Mouse (Mus musculus) myocyte (in vitro differentiated cells): Measurements from ENCODE around the gene Rcc1. TPM values are rescaled to one million over a fixed set of nuclear protein-coding genes. Genes with fewer than 3 reads are reported as not detected.
A peak's percentile ranks its signal among the peaks of the same experiment; 100 is the strongest.

Experiments used
- H3K27me3 ChIP-seq: one replicate; pipeline ENCODE4 v1.6.1; 2011; ENCODE audit not compliant: control insufficient read depth, insufficient read depth, insufficient read length
- H3K36me3 ChIP-seq: one replicate; pipeline ENCODE4 v1.6.1; 2011; ENCODE audit not compliant: control insufficient read depth, insufficient read depth
- H3K4me2 ChIP-seq: one replicate; pipeline ENCODE4 v1.6.1; 2011; ENCODE audit warnings: low read depth, control low read depth
- H3K4me3 ChIP-seq: one replicate; pipeline ENCODE4 v1.5.1; 2011; ENCODE audit warnings: mild to moderate bottlenecking, control low read depth, moderate library complexity
- H3K79me2 ChIP-seq: one replicate; pipeline ENCODE4 v1.6.1; 2011; ENCODE audit not compliant: control insufficient read depth, insufficient read depth
- H3ac ChIP-seq: one replicate; pipeline ENCODE4 v1.6.1; 2011; ENCODE audit not compliant: control insufficient read depth, insufficient read length
- CEBPB ChIP-seq: IDR thresholded peaks from 2 replicates; pipeline ENCODE4 v1.6.1; 2011; ENCODE audit warnings: mild to moderate bottlenecking, moderate library complexity; ENCODE audit not compliant: poor library complexity, insufficient read depth, severe bottlenecking
- E2F4 ChIP-seq: IDR thresholded peaks from one replicate; pipeline ENCODE4 v1.6.1; 2011; ENCODE audit warnings: mild to moderate bottlenecking, control low read depth, moderate library complexity; ENCODE audit not compliant: insufficient read depth
- MAX ChIP-seq: IDR thresholded peaks from one replicate; pipeline ENCODE4 v1.6.1; 2011; ENCODE audit warnings: low read depth, mild to moderate bottlenecking, control low read depth
- MYOD1 ChIP-seq, 3 experiments: IDR thresholded peaks; one replicate each; pipeline ENCODE4 v1.6.1; 2011; ENCODE audit warnings: control low read depth in 2 of 3, low read depth in 2 of 3, mild to moderate bottlenecking in 2 of 3, moderate library complexity in 1 of 3; ENCODE audit not compliant: insufficient read length in 2 of 3, control insufficient read depth in 1 of 3
- MYOG ChIP-seq, 3 experiments: IDR thresholded peaks; one replicate each; pipeline ENCODE4 v1.6.1; 2011; ENCODE audit warnings: control low read depth in 2 of 3, low read depth in 2 of 3, mild to moderate bottlenecking in 2 of 3; ENCODE audit not compliant: insufficient read length in 2 of 3, control insufficient read depth in 1 of 3, insufficient read depth in 1 of 3
- POLR2A ChIP-seq: IDR thresholded peaks from one replicate; pipeline ENCODE4 v1.6.1; 2011; ENCODE audit warnings: low read depth, mild to moderate bottlenecking, control low read depth, moderate library complexity; ENCODE audit not compliant: insufficient read length
- POLR2AphosphoS2 ChIP-seq: IDR thresholded peaks from one replicate; pipeline ENCODE4 v1.6.1; 2011; ENCODE audit warnings: low read depth, control low read depth; ENCODE audit not compliant: insufficient read length
- REST ChIP-seq: IDR thresholded peaks from one replicate; pipeline ENCODE4 v1.6.1; 2011; ENCODE audit warnings: mild to moderate bottlenecking, control low read depth, moderate library complexity; ENCODE audit not compliant: insufficient read depth, insufficient read length
- SRF ChIP-seq: IDR thresholded peaks from one replicate; pipeline ENCODE4 v1.6.1; 2011; ENCODE audit warnings: low read depth; ENCODE audit not compliant: control insufficient read depth, insufficient read length
- TCF12 ChIP-seq: IDR thresholded peaks from one replicate; pipeline ENCODE4 v1.6.1; 2011; ENCODE audit warnings: mild to moderate bottlenecking, control low read depth; ENCODE audit not compliant: poor library complexity, insufficient read depth, severe bottlenecking
- TCF3 ChIP-seq: IDR thresholded peaks from one replicate; pipeline ENCODE4 v1.6.1; 2011; ENCODE audit warnings: low read depth, control low read depth; ENCODE audit not compliant: insufficient read length
- USF1 ChIP-seq: IDR thresholded peaks from one replicate; pipeline ENCODE4 v1.6.1; 2011; ENCODE audit warnings: low read depth, mild to moderate bottlenecking, control low read depth, moderate library complexity
- polyA plus RNA-seq: library from polyadenylated mRNA; unstranded; fragments of >200 nt; fragmentation: generic; extraction: Trizol; gene quantifications from one replicate; pipeline ENCODE4 v1.2.1, GENCODE M21; 2012; ENCODE audit warnings: missing spikeins

The Rcc1 gene
- polyA plus RNA-seq, 1 experiment = 33.2 TPM

GRCm38 (mm10) chr4:132369953-132370750 is 16.7 kb upstream of the Rcc1 start:
- Histone ChIP-seq H3K4me3 (no peak overlapping the region), H3ac (no peak overlapping the region), H3K36me3 (peaks cover 71% of the 10 kb centered on the region), H3K27me3 (no peaks in the 10 kb centered on the region), H3K79me2 (no peaks in the 10 kb centered on the region), H3K4me2 (no peak overlapping the region)
- no peak for TF ChIP-seq USF1
- no peak for TF ChIP-seq TCF12
- no peak for TF ChIP-seq MAX
- no peak for TF ChIP-seq TCF3
- TF ChIP-seq POLR2A = no peak
- TF ChIP-seq MYOD1 (IDR thresholded peaks at IDR 0.05; ENCODE audit: control insufficient read depth in 1 of 3, insufficient read length in 2 of 3, low read depth in 2 of 3) = no peak
- TF ChIP-seq POLR2AphosphoS2 = no peak
- no peak for TF ChIP-seq REST
- TF ChIP-seq SRF = no peak
- TF ChIP-seq E2F4 = no peak
- TF ChIP-seq MYOG (IDR thresholded peaks at IDR 0.05; ENCODE audit: control insufficient read depth in 1 of 3, insufficient read depth in 1 of 3, insufficient read length in 2 of 3, low read depth in 2 of 3) = no peak
- no peak for TF ChIP-seq CEBPB

DNA sequence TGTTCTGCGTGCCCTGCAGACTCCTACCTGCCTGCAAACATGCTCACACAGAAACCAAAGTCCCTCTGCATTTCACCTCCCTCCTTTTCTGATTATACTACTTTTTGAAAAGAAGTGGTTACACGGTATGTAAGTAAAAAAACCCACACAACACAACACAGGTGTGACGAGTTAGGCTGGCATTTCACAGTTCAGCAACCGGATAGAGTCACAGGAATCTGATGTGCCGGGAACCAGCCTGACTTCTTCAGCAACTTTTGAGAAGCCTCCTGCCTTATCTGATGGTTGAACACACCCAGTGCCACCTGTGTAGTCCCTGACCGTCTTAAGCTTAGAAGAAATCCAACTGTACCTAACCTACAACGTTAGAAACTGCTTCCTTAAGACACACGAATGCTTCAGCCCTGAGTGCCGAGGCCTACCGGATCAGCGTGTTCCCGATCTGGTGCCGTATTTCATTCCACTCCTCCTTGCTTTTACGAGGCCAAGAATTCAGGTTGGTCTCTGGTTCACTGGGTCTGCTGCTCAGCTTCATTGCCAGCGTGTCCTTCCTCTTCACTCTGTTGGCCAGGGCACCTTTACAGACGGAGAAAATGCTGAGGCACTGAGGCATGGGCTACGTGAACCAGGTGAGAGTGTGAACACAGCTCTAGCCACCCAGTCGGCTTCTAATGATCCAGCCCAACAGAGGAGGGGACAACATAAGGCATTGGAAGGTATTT is 14.2 kb upstream of the Rcc1 start:
- H3K79me2 ChIP-seq = no peaks in the 10 kb centered on the region
- no peak overlapping the region for H3ac ChIP-seq
- H3K4me2 ChIP-seq = no peak overlapping the region
- H3K36me3 ChIP-seq = peaks cover 80% of the 10 kb centered on the region
- H3K4me3 ChIP-seq = no peak overlapping the region
- no peaks in the 10 kb centered on the region for H3K27me3 ChIP-seq
- TF ChIP-seq E2F4 (no peak), TCF3 (no peak), REST (no peak), MYOD1 (IDR thresholded peaks at IDR 0.05; ENCODE audit: control insufficient read depth in 1 of 3, insufficient read length in 2 of 3, low read depth in 2 of 3) (no peak), POLR2A (no peak), CEBPB (no peak), TCF12 (no peak), USF1 (no peak), SRF (no peak), MAX (no peak), POLR2AphosphoS2 (no peak), MYOG (IDR thresholded peaks at IDR 0.05; ENCODE audit: control insufficient read depth in 1 of 3, insufficient read depth in 1 of 3, insufficient read length in 2 of 3, low read depth in 2 of 3) (no peak)

DNA sequence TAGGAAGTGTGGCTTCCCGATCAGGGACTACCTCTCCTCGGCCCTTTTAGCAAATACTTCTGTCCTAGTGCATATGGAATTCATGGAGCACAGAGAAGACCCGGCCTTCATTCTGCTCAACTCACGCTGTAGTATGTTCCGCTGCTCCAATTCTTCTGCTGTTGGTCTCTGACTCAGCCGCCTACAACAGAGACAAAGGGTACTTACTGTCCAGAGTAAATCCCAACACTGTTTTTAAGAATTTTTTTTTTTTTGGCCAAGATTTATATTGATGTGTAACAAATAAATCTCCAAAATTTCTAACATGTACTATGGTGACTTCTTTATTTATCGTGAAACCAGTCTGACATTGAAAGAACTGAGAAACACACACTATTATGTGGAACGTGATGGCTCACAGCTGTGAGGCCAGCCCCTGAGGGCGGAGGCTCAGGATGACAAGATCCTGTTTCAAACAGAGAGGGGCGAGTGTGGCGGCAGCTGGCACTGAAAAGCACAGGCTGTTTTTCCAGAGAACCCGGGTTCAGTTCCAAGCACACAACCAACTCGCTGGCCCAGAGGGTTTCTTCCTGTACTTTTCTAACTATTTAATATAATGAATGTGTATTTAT is 12.2 kb upstream of the Rcc1 start:
- no peaks in the 10 kb centered on the region for H3K79me2 ChIP-seq
- TF ChIP-seq POLR2AphosphoS2 (no peak), TCF3 (no peak), MYOG (IDR thresholded peaks at IDR 0.05; ENCODE audit: control insufficient read depth in 1 of 3, insufficient read depth in 1 of 3, insufficient read length in 2 of 3, low read depth in 2 of 3) (peak in 1 of 3 experiments; percentile 76), CEBPB (no peak), USF1 (no peak), MAX (no peak), SRF (no peak), TCF12 (peak; percentile 4), E2F4 (no peak), REST (no peak), MYOD1 (IDR thresholded peaks at IDR 0.05; ENCODE audit: control insufficient read depth in 1 of 3, insufficient read length in 2 of 3, low read depth in 2 of 3) (peak in 2 of 3 experiments; percentile 34 to 58)
- H3K4me2 ChIP-seq = no peak overlapping the region
- peaks cover 79% of the 10 kb centered on the region for H3K36me3 ChIP-seq
- H3ac ChIP-seq = no peak overlapping the region
- H3K4me3 ChIP-seq = no peak overlapping the region
- H3K27me3 ChIP-seq = no peaks in the 10 kb centered on the region

DNA sequence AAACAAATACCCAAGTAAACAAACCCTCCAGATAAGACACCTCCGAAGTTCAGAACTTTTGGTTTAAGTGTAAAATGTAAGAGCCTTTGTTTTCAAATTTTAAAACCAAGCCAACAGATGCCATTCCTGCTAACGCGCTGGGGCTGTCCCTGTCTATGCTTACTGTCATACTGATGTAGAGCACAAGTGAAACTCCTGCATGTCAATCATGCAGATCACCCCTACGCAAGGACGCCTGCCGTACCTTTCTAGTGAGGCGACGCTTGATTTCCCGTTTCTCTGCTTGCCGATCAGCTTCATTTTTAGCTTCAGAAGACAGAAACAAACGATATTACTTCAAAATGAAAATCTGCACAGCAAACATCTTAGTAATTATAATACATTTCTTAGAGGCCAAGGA is 10.1 kb upstream of the Rcc1 start:
- Histone ChIP-seq H3K36me3 (peaks cover 74% of the 10 kb centered on the region), H3K27me3 (no peaks in the 10 kb centered on the region), H3K4me3 (no peak overlapping the region), H3K4me2 (no peak overlapping the region), H3K79me2 (no peaks in the 10 kb centered on the region), H3ac (no peak overlapping the region)
- TF ChIP-seq E2F4 (no peak), TCF12 (no peak), MYOG (IDR thresholded peaks at IDR 0.05; ENCODE audit: control insufficient read depth in 1 of 3, insufficient read depth in 1 of 3, insufficient read length in 2 of 3, low read depth in 2 of 3) (no peak), REST (no peak), CEBPB (no peak), POLR2A (no peak), MAX (no peak), POLR2AphosphoS2 (no peak), MYOD1 (IDR thresholded peaks at IDR 0.05; ENCODE audit: control insufficient read depth in 1 of 3, insufficient read length in 2 of 3, low read depth in 2 of 3) (no peak), SRF (no peak), TCF3 (no peak), USF1 (no peak)
